Mouse (Mus musculus) stomach, embryonic 14.5 days (tissue): ENCODE data around the gene Rab29. TPM values are rescaled to one million over a fixed set of nuclear protein-coding genes. Genes with fewer than 3 reads are reported as not detected.

Source experiments
- ATAC-seq: fragments of 200-750 bp; cut with Nextera tagmentation; 2 replicates; pipeline ENCODE4 v1.8.0; 2017; ENCODE audit warnings: low read depth, moderate TSS enrichment; ENCODE audit not compliant: insufficient number of reproducible peaks, insufficient read depth, low FRiP score
- H3K27ac ChIP-seq: fragments of 300-500 bp; sonication (generic); 2 replicates; pipeline ENCODE4 v1.5.1; 2014; ENCODE audit warnings: mild to moderate bottlenecking, low read length, moderate library complexity, mixed read lengths
- H3K27me3 ChIP-seq: fragments of 300-500 bp; sonication (generic); 2 replicates; pipeline ENCODE4 v1.6.1; 2014; ENCODE audit warnings: low read length, control low read depth, mixed read lengths; ENCODE audit not compliant: control insufficient read depth, insufficient read depth
- H3K36me3 ChIP-seq: fragments of 300-500 bp; sonication (generic); 2 replicates; pipeline ENCODE4 v1.6.1; 2014; ENCODE audit warnings: mild to moderate bottlenecking, control low read depth, low read length, moderate library complexity, mixed read lengths; ENCODE audit not compliant: control insufficient read depth, insufficient read depth
- H3K4me1 ChIP-seq: fragments of 300-500 bp; sonication (generic); 2 replicates; pipeline ENCODE4 v1.6.1; 2014; ENCODE audit warnings: low read length, control low read depth, mixed read lengths; ENCODE audit not compliant: control insufficient read depth, insufficient read depth
- H3K4me2 ChIP-seq: fragments of 300-500 bp; sonication (generic); replicated peaks from 2 replicates; pipeline ENCODE4 v1.6.1; 2014; ENCODE audit warnings: low read depth, low read length, control low read depth
- H3K4me3 ChIP-seq: fragments of 300-500 bp; sonication (generic); 2 replicates; pipeline ENCODE4 v1.5.1; 2014; ENCODE audit warnings: low read depth, low read length, control low read depth
- H3K9ac ChIP-seq: fragments of 300-500 bp; sonication (generic); replicated peaks from 2 replicates; pipeline ENCODE4 v1.6.1; 2014; ENCODE audit warnings: low read depth, mild to moderate bottlenecking, control low read depth, low read length, moderate library complexity, mixed read lengths
- H3K9me3 ChIP-seq: fragments of 300-500 bp; sonication (generic); 2 replicates; pipeline ENCODE4 v1.6.1; 2016; ENCODE audit warnings: low read depth, low read length, control low read depth; ENCODE audit not compliant: control insufficient read depth
- WGBS: fragments of 180-500 bp; shearing (Covaris S2); extraction: QIAGEN DNeasy Blood & Tissue Kit; methylation state at CpG from one replicate; pipeline ENCODE4 v1.1.7; 2014; 5-methylcytosine and 5-hydroxymethylcytosine counted together
- polyA plus RNA-seq: library from polyadenylated mRNA; unstranded; fragments of >200 nt; fragmentation: Nextera tagmentation; extraction: Ambion mirVana; gene quantifications from 2 replicates; pipeline ENCODE4 v1.2.1, GENCODE M21; 2014

The Rab29 gene
- polyA plus RNA-seq, 1 experiment from 2014 or later: 20.9 TPM

- no peaks in the 10 kb centered on the region for H3K9me3 ChIP-seq
- peak overlapping the region; percentile 82 for H3K4me3 ChIP-seq
- H3K27me3 ChIP-seq: no peaks in the 10 kb centered on the region
- peaks cover 9% of the 10 kb centered on the region for H3K36me3 ChIP-seq
- H3K4me2 ChIP-seq: peak overlapping the region; percentile 86
- H3K9ac ChIP-seq: peak overlapping the region; percentile 61
- ATAC-seq: peak; percentile 95
- H3K27ac ChIP-seq: peak overlapping the region; percentile 63; the same call in 1 of the 2 replicates
- WGBS: under 1% methylated on average over 36 of the region's 36 CpGs
- peaks cover 10% of the 10 kb centered on the region for H3K4me1 ChIP-seq
Observed at GRCm38 (mm10) chr1:131827787-131828258, 39.2 kb upstream of the Rab29 start.

GRCm38 (mm10) chr1:131828297-131829126 is 38.5 kb upstream of the Rab29 start:
- ATAC-seq: peak; percentile 53
- peaks cover 9% of the 10 kb centered on the region for H3K36me3 ChIP-seq
- WGBS: under 1% methylated on average over 22 of the region's 22 CpGs

GRCm38 (mm10) chr1:131829279-131829678 is 37.7 kb upstream of the Rab29 start:
- peaks cover 10% of the 10 kb centered on the region for H3K4me1 ChIP-seq
- peak overlapping the region; percentile 82 for H3K4me3 ChIP-seq
- H3K9ac ChIP-seq: no peak overlapping the region; the same call in 1 of the 2 replicates
- H3K4me2 ChIP-seq: peak overlapping the region; percentile 86
- H3K27me3 ChIP-seq: no peaks in the 10 kb centered on the region
- ATAC-seq: no peak
- 36% methylated on average over 5 of the region's 5 CpGs for WGBS
- peaks cover 9% of the 10 kb centered on the region for H3K36me3 ChIP-seq
- no peak overlapping the region for H3K27ac ChIP-seq
- H3K9me3 ChIP-seq: no peaks in the 10 kb centered on the region

More at GRCm38 (mm10) chr1:131828297-131829126, 38.5 kb upstream of the Rab29 start:
- Histone ChIP-seq H3K4me2 (peak overlapping the region; percentile 86), H3K4me3 (peak overlapping the region; percentile 82), H3K9me3 (no peaks in the 10 kb centered on the region), H3K27ac (peak overlapping the region; percentile 63; the same call in 1 of the 2 replicates), H3K4me1 (peaks cover 10% of the 10 kb centered on the region), H3K27me3 (no peaks in the 10 kb centered on the region), H3K9ac (peak overlapping the region; percentile 61)

GRCm38 (mm10) chr1:131830561-131830960 is 36.5 kb upstream of the Rab29 start:
- ATAC-seq: no peak
- peaks cover 10% of the 10 kb centered on the region for H3K4me1 ChIP-seq
- no peak overlapping the region for H3K4me2 ChIP-seq
- no peaks in the 10 kb centered on the region for H3K27me3 ChIP-seq
- no peak overlapping the region for H3K27ac ChIP-seq
- H3K4me3 ChIP-seq: no peak overlapping the region
- WGBS: 89% methylated on average over 15 of the region's 15 CpGs
- peaks cover 9% of the 10 kb centered on the region for H3K36me3 ChIP-seq
- H3K9ac ChIP-seq: no peak overlapping the region
- no peaks in the 10 kb centered on the region for H3K9me3 ChIP-seq

GRCm38 (mm10) chr1:131830971-131831641 is 35.9 kb upstream of the Rab29 start:
- no peak overlapping the region for H3K4me2 ChIP-seq
- whole genome bisulfite sequencing: 83% methylated on average over 8 of the region's 8 CpGs
- H3K4me1 ChIP-seq: peaks cover 10% of the 10 kb centered on the region

GRCm38 (mm10) chr1:131837035-131837434 is 30.0 kb upstream of the Rab29 start:
- WGBS: 73% methylated on average over 3 of the region's 3 CpGs
- ATAC-seq: no peak

More at GRCm38 (mm10) chr1:131830971-131831641, 35.9 kb upstream of the Rab29 start:
- Histone ChIP-seq H3K36me3 (peaks cover 9% of the 10 kb centered on the region), H3K4me3 (no peak overlapping the region), H3K27ac (no peak overlapping the region), H3K27me3 (no peaks in the 10 kb centered on the region), H3K9ac (no peak overlapping the region), H3K9me3 (no peaks in the 10 kb centered on the region)
- no peak for ATAC-seq

GRCm38 (mm10) chr1:131838542-131838941 is 28.5 kb upstream of the Rab29 start:
- no peak for ATAC-seq
- 72% methylated on average over 5 of the region's 5 CpGs for WGBS

More at GRCm38 (mm10) chr1:131837035-131837434, 30.0 kb upstream of the Rab29 start:
- peaks cover 7% of the 10 kb centered on the region for H3K36me3 ChIP-seq
- no peak overlapping the region for H3K27ac ChIP-seq
- no peaks in the 10 kb centered on the region for H3K4me1 ChIP-seq
- H3K4me2 ChIP-seq: no peak overlapping the region
- H3K9me3 ChIP-seq: no peaks in the 10 kb centered on the region
- no peaks in the 10 kb centered on the region for H3K27me3 ChIP-seq
- H3K9ac ChIP-seq: no peak overlapping the region
- H3K4me3 ChIP-seq: no peak overlapping the region

GRCm38 (mm10) chr1:131839279-131839678 is 27.7 kb upstream of the Rab29 start:
- H3K9me3 ChIP-seq: no peaks in the 10 kb centered on the region
- H3K4me1 ChIP-seq: no peaks in the 10 kb centered on the region
- no peaks in the 10 kb centered on the region for H3K27me3 ChIP-seq
- H3K9ac ChIP-seq: no peak overlapping the region
- 78% methylated on average over 2 of the region's 2 CpGs for WGBS
- H3K4me2 ChIP-seq: no peak overlapping the region
- H3K36me3 ChIP-seq: peaks cover 27% of the 10 kb centered on the region
- no peak overlapping the region for H3K27ac ChIP-seq
- H3K4me3 ChIP-seq: no peak overlapping the region
- no peak for ATAC-seq

More at GRCm38 (mm10) chr1:131838542-131838941, 28.5 kb upstream of the Rab29 start:
- Histone ChIP-seq H3K36me3 (peaks cover 22% of the 10 kb centered on the region), H3K4me1 (no peaks in the 10 kb centered on the region), H3K9me3 (no peaks in the 10 kb centered on the region), H3K4me2 (no peak overlapping the region), H3K9ac (no peak overlapping the region), H3K27me3 (no peaks in the 10 kb centered on the region), H3K4me3 (no peak overlapping the region), H3K27ac (no peak overlapping the region)
